Mouse (Mus musculus): ENCODE measurements around the gene 2300002M23Rik.

2300002M23Rik gene

DNA sequence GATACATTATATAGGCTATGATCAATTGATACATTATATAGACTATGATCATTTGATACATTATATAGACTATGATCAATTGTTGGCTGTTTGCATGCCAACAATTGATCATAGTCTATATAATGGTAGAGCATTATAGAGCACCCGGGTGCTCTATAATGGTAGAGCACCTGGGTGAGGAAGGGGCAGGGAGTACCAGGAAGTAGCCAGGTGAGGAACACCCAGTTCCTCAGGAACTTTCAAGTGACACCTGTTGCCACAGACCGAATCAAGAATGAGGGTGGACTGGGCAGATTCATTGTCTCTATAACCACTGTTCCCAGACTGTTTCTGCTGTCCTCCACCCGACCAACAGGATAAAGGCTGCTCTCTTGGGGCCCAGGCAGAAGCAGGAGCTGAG lies at the start of gene 2300002M23Rik:
2300002M23Rik (plus strand) TSS at position 301 of the 400 bp plus-strand sequence.
- no peak for DNase-seq

DNA sequence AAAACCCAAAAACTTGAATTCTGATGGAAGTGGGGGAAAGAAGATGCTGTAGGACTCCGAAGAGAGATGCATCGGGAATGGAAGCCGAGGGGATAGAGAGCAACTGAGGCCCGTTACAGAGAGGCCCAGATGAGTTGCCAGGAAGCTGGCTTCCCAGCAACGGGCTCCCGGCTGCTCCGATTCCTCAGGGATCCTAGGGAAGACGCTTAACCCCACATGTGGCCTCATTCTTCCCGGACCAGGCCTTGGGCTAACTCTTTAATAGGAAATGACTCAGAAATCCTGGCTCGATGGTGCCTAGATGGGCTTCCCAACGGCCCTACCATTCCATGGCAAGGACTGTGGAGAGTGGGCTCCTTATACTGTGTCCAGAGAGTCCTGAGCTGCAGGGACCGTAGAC lies 49.7 kb upstream of the 2300002M23Rik start:
- no peak for DNase-seq

DNA sequence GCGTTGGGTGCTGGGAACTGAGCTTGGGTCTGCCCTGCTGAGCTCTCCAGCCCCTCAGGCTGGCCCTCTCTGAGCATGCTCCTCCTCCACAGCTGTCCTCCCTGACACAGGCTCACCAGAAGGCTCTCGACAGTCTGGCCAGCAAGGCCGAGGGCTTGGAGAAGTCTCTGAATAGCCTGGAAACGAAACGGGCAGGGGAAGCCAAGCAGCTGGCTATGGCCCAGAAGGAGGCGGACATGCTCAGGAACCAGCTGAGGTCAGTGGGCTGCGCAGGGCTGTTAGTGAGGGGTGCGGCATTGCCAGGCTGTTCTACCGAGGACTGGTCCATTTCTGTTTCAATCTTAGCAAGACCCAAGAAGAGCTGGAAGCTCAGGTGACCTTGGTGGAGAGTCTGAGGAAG lies 42.9 kb upstream of the 2300002M23Rik start:
- peak; percentile 18 for DNase-seq

GRCm38 (mm10) chr17:35526644-35527043 lies 40.6 kb upstream of the 2300002M23Rik start:
- no peak for DNase-seq

- peak; percentile 29 for DNase-seq
Observed at GRCm38 (mm10) chr17:35532360-35532759, 34.9 kb upstream of the 2300002M23Rik start.

DNA sequence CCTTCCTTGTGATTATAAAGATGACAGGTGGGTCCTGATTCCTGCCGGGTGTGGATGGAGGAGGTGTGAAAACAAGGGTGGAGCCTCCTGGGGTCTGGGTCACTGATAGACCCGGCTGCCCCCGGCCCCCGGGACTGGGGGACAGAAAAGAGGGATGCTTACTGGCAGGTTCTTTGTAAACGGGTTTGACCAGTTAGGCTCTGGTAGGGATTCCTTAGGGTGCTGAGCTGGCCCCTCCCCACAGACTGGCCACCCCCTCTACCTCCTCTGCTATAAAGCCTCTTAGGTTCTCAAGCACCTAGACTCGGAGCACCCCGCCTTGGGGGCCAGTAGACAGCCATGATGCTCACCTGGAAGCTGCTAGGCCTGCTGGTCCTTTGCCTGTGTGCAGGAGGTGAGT lies 34.3 kb upstream of the 2300002M23Rik start, which contains the start of gene Psors1c2:
Psors1c2 (plus strand) TSS at position 301 of the 400 bp plus-strand sequence.
- no peak for DNase-seq

DNA sequence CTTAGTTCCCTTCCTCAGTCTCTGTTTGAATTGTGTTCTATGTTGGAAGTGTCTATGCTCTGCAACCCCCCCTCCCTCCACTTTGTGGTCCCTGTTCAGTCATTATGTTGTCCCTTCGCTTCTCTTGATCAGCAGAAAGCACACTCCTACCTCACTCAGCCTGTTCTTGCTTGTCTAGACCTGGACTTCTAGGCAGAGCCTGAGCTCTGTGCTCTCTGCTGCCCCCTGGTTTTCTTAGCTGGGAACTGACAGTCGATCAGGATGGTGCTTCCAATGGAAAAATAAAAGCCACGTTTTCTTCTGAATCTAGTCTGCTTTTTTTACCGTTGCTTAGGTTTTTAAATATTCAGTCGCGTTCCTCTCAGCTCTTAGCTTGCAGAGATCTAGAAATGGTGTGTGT lies 32.9 kb upstream of the 2300002M23Rik start:
- DNase-seq = peak; percentile 80

GRCm38 (mm10) chr17:35537421-35537820 lies 29.8 kb upstream of the 2300002M23Rik start:
- DNase-seq = no peak

DNA sequence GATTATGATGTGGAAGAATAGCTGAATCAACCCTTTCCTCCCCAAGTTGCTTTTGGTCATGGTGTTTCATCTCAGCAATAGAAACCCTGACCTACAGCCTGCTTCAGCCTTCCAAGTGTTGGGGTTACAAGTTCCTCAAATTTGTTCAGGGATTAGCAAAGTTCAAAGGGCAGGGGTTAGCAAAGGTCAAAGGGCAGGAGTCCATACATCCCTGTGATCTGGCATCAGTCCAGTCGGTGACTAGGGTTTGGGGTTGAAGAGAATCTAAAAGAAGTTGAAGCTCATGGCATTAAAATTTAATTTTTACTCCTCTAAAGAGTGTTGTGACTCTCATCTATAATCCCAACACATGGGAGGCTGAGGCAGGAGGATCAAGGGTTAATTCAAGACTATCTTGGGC lies 28.8 kb upstream of the 2300002M23Rik start:
- no peak for DNase-seq

DNA sequence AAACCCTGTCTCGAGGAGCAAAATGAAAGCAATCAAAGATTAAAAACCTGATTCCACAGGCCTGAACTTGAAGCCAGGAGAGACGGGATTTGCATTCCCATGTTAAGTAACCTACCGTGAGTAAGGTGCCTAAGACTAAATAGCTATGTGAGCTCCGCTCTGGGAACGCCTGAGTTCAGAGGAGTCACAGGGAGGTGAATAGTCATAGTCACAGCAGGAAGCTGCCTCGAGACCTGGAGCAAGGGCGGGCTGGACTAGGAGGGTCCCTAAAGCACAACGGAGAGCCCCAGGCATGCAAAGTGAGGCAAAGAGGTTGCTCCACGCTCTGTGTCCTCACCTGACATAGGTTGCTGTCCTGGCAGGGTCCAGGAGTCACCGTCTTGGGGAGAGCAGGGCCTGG lies 27.7 kb upstream of the 2300002M23Rik start:
- no peak for DNase-seq

DNA sequence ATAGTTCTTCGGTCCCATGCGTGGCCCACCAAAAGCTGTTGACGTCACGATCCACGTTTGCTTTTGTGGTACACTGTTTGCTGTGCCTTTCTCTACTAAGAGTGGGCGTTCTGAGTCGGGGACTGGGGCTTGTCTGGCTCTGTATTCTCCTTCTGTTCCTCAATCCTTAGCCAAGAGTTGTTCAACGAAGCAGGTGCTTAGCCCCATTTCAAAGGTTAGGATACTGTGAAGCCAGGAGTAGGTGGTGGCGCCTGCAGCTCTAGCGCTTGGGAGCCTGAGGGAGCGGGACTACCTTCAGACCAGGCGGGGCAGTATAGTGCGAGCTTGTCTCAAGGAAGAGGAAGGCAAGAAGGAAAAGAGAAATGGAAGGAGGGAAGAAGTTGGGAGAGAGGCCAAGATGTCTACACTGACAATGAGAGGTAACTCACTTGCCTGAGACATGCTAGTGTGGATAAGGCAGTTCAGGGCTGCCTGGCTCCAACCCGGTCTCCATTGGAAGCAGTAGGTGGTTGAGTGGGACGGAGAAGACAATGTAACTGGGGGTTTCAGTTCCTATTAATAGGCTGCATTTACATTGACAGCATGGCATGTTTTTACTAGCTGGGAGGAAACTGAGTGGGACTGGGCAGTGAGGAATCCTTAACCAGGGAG lies 24.4 kb upstream of the 2300002M23Rik start:
- DNase-seq = no peak

GRCm38 (mm10) chr17:35543412-35543861 lies 23.8 kb upstream of the 2300002M23Rik start:
- DNase-seq = no peak

- DNase-seq = no peak
Observed at GRCm38 (mm10) chr17:35544001-35544400, 23.2 kb upstream of the 2300002M23Rik start.

DNA sequence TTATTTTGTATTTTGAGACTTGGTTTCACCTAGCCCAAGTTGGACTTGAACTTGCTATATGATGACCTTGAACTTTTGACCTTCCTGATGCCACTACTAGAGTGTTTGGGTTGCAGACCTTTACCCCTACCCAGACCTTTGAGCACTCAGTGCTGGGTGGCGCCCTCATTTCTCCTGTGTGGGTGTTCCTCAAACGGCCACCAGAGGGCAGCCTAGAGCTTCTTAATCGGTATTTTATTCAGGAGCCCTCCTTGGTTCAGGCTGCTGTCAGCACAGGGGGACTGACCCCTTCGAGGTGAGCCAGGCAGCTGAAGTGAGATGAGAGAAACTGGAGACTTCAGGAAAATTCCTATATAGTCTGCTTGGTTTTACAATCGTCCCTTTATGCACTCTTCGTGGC lies 22.6 kb upstream of the 2300002M23Rik start:
- DNase-seq = peak; percentile 41

GRCm38 (mm10) chr17:35547465-35547864 lies 19.8 kb upstream of the 2300002M23Rik start:
- no peak for DNase-seq

DNA sequence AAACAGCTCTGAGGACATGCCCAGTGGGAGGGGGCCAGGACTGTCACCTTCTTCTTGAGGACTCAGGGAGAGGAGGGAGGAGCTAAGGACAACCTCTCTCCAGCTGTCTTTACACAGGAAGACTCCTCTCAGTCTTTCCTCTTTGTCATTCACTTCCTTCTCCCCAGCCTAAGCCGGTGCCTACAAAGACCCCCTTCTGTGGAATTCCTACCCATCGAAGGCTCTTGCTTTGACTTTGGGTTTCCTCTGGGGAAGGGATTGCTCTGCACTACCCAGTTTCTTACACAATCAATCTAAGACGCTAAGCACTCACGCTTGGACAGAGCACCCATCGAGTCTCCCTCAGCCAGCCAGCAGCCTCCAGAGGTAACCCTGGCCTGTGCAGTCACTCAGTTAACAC lies 18.6 kb upstream of the 2300002M23Rik start:
- DNase-seq = no peak

- peak; percentile 53 for DNase-seq
Observed at GRCm38 (mm10) chr17:35549437-35550142, 17.7 kb upstream of the 2300002M23Rik start.

DNA sequence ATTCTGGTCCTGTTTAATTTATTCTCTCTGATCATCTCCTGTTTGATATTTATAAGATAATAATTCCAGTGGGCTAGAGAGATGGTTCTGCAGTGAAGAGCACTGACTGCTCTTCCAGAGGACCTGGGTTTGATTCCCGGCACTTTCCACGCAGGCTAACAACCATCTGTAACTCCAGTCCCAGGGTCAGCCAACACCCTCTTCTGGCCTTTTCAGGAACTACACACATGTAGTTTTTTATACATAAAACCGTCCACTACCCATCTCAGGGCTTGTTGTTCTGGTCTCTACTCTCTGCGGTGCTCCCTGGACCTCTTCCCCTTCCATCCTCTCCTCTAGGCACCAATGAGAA lies 17.1 kb upstream of the 2300002M23Rik start:
- no peak for DNase-seq

DNA sequence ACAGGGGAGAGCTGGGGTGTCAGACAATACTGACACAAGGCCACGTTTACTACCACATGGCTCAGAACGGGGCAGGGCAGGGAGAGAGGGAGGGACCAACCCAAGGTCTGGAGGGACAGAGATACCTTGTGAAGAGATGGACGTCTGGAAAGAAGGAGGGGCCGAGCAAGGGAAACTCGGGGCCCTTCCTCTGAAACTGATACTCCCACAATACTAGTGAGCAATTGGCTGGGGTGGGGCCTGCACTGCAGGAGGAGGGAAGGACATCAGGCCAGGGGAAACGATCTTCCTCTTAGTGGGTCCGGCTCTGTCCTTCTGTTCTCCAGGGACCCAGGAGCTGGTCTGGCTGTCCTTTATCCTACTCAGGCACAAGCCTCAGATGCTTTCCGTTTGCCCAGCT lies 16.4 kb upstream of the 2300002M23Rik start:
- no peak for DNase-seq

- no peak for DNase-seq
Observed at GRCm38 (mm10) chr17:35551881-35552414, 15.3 kb upstream of the 2300002M23Rik start, which contains the start of gene Cdsn. Gene Cdsn, plus strand, starts transcription at chr17:35552128.

GRCm38 (mm10) chr17:35554321-35554720 lies 12.9 kb upstream of the 2300002M23Rik start:
- DNase-seq = no peak

- no peak for DNase-seq
Observed at GRCm38 (mm10) chr17:35554761-35555397, 12.4 kb upstream of the 2300002M23Rik start.

- no peak for DNase-seq
Observed at GRCm38 (mm10) chr17:35556186-35556765, 11.0 kb upstream of the 2300002M23Rik start.

All from kidney, postnatal 14 days (tissue).